Mouse (Mus musculus): Measurements from ENCODE around the gene Cabp1. TPM values are rescaled to one million over a fixed set of nuclear protein-coding genes. Genes with fewer than 3 reads are reported as not detected.

Cabp1 gene
- total RNA-seq, 2 experiments from 2014 or later = 319 to 335 TPM

- peak; percentile 13 for TF ChIP-seq CTCF (IDR thresholded peaks at IDR 0.05)
- Histone ChIP-seq H3K4me3 (no peak overlapping the region), H3K27ac (peak overlapping the region; percentile 83)
- no peak for DNase-seq (ENCODE audit: extremely low spot score in 1 of 2, low spot score in 2 of 2)
- intact Hi-C loops (cut with DNase I) = loop anchor here (1.0 kb wide), 2 partner anchors 18 to 44 kb away; no protein-coding TSS in a partner anchor
These were observed 37.5 kb upstream of the Cabp1 start for GRCm38 (mm10) chr5:115231552-115232120.

GRCm38 (mm10) chr5:115230830-115231551 lies 36.8 kb upstream of the Cabp1 start:
- Histone ChIP-seq H3K27ac (peak overlapping the region; percentile 83), H3K4me3 (no peak overlapping the region)
- DNase-seq (ENCODE audit: extremely low spot score in 1 of 2, low spot score in 2 of 2) = peak; percentile 57 to 69
- TF ChIP-seq CTCF (IDR thresholded peaks at IDR 0.05) = no peak
- intact Hi-C loops (cut with DNase I) = loop anchor here (1.0 kb wide), 2 partner anchors 18 to 44 kb away; no protein-coding TSS in a partner anchor

- intact Hi-C loops (cut with DNase I) = no loop called here
- no peak for DNase-seq (ENCODE audit: extremely low spot score in 1 of 2, low spot score in 2 of 2)
These were observed 28.3 kb upstream of the Cabp1 start for GRCm38 (mm10) chr5:115222485-115222884.

GRCm38 (mm10) chr5:115220931-115221640 lies 26.9 kb upstream of the Cabp1 start:
- Histone ChIP-seq H3K27ac (peak overlapping the region; percentile 52), H3K4me3 (no peak overlapping the region)
- no peak for TF ChIP-seq CTCF (IDR thresholded peaks at IDR 0.05)
- DNase-seq (ENCODE audit: extremely low spot score in 1 of 2, low spot score in 2 of 2) = peak; percentile 53 to 71
- intact Hi-C loops (cut with DNase I) = no loop called here

More at GRCm38 (mm10) chr5:115222485-115222884, 28.3 kb upstream of the Cabp1 start:
- Histone ChIP-seq H3K4me3 (no peak overlapping the region), H3K27ac (no peak overlapping the region)
- peak; percentile 39 for TF ChIP-seq CTCF (IDR thresholded peaks at IDR 0.05)

- intact Hi-C loops (cut with DNase I) = no loop called here
- peak overlapping the region; percentile 50 for H3K27ac ChIP-seq
- no peak for DNase-seq (ENCODE audit: extremely low spot score in 1 of 2, low spot score in 2 of 2)
These were observed 23.8 kb upstream of the Cabp1 start for GRCm38 (mm10) chr5:115217998-115218397.

GRCm38 (mm10) chr5:115215273-115216185 lies 21.3 kb upstream of the Cabp1 start:
- DNase-seq (ENCODE audit: extremely low spot score in 1 of 2, low spot score in 2 of 2) = no peak
- intact Hi-C loops (cut with DNase I) = no loop called here
- Histone ChIP-seq H3K4me3 (peak overlapping the region; percentile 45), H3K27ac (peak overlapping the region; percentile 87)
- no peak for TF ChIP-seq CTCF (IDR thresholded peaks at IDR 0.05)

More at GRCm38 (mm10) chr5:115217998-115218397, 23.8 kb upstream of the Cabp1 start:
- no peak overlapping the region for H3K4me3 ChIP-seq
- no peak for TF ChIP-seq CTCF (IDR thresholded peaks at IDR 0.05)

GRCm38 (mm10) chr5:115214864-115215263 lies 20.7 kb upstream of the Cabp1 start:
- TF ChIP-seq CTCF (IDR thresholded peaks at IDR 0.05) = no peak
- peak in 1 of 2 experiments; percentile 66 for DNase-seq (ENCODE audit: extremely low spot score in 1 of 2, low spot score in 2 of 2)
- intact Hi-C loops (cut with DNase I) = no loop called here
- Histone ChIP-seq H3K27ac (peak overlapping the region; percentile 87), H3K4me3 (peak overlapping the region; percentile 45)

- intact Hi-C loops (cut with DNase I) = loop anchor here (1.0 kb wide), 1 partner anchor 18 kb away; no protein-coding TSS in a partner anchor
- H3K4me3 ChIP-seq = no peak overlapping the region
- no peak for TF ChIP-seq CTCF (IDR thresholded peaks at IDR 0.05)
- DNase-seq (ENCODE audit: extremely low spot score in 1 of 2, low spot score in 2 of 2) = no peak
- H3K27ac ChIP-seq = peak overlapping the region; percentile 72
These were observed 18.7 kb upstream of the Cabp1 start for GRCm38 (mm10) chr5:115212861-115213260.

- Histone ChIP-seq H3K27ac (peak overlapping the region; percentile 72), H3K4me3 (no peak overlapping the region)
- DNase-seq (ENCODE audit: extremely low spot score in 1 of 2, low spot score in 2 of 2) = no peak
- TF ChIP-seq CTCF (IDR thresholded peaks at IDR 0.05) = no peak
- intact Hi-C loops (cut with DNase I) = no loop called here
These were observed 18.3 kb upstream of the Cabp1 start for GRCm38 (mm10) chr5:115212451-115212850.

GRCm38 (mm10) chr5:115210380-115210779 lies 16.2 kb upstream of the Cabp1 start:
- intact Hi-C loops (cut with DNase I) = no loop called here

GRCm38 (mm10) chr5:115208601-115209000 lies 14.4 kb upstream of the Cabp1 start:
- H3K27ac ChIP-seq = peak overlapping the region; percentile 76
- TF ChIP-seq CTCF (IDR thresholded peaks at IDR 0.05) = no peak
- DNase-seq (ENCODE audit: extremely low spot score in 1 of 2, low spot score in 2 of 2) = no peak
- intact Hi-C loops (cut with DNase I) = no loop called here
- no peak overlapping the region for H3K4me3 ChIP-seq

More at GRCm38 (mm10) chr5:115210380-115210779, 16.2 kb upstream of the Cabp1 start:
- DNase-seq (ENCODE audit: extremely low spot score in 1 of 2, low spot score in 2 of 2) = no peak
- Histone ChIP-seq H3K4me3 (no peak overlapping the region), H3K27ac (no peak overlapping the region)
- peak; percentile 61 for TF ChIP-seq CTCF (IDR thresholded peaks at IDR 0.05)

All from left cerebral cortex, adult 2 months (tissue).